Mouse (Mus musculus) frontal cortex, postnatal 36 days (tissue): ENCODE data around the gene Fam221b.

Source experiments
- DNase-seq, 2 experiments: peaks; one replicate each; pipeline ENCODE4 v3.0.0; 2022; ENCODE audit warnings: low spot score in 2 of 2

Fam221b gene

DNA sequence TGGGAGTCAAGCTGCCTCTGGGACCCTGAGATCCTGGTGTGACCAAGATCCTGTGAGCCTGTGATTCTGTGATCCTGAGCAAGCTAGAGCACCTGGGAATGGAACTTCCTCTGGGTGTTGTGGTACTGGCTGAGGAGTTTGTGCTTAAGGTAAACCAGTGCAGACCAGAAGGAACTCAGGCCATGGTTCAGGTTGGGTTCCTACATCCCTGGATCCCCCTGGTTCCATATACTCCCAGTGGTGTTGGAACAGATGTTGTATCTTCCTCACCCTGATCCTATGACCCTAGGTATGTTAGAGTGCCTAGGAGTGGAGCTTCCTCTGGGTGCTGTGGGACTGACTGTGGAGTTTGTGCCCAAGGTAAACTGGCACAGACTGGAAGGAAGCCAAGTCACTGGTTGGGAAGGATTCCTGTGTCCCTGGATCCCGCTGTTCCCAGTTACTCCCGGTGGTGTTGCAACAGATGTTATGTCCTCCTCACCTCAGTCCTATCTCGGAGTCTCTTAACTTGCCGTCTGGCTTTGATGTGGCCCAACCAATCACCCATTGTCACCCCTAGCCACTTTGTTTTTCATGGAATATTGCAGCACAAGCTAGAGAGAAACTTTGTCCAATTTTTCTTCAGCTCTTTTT is 48.7 kb downstream of the Fam221b start:
- DNase-seq = no peak

- DNase-seq = no peak
Measured at GRCm38 (mm10) chr4:43613060-43613730, 55.8 kb downstream of the Fam221b start.

- DNase-seq = no peak
Measured at GRCm38 (mm10) chr4:43612534-43612933, 56.4 kb downstream of the Fam221b start.
